Mouse (Mus musculus): ENCODE data around the gene Ssr2.
"Not testable (repeated sequence)": the region's sequence is repeated elsewhere in the genome, so short reads cannot be mapped to it uniquely, and the experiment has no call there.

Gene Ssr2

DNA sequence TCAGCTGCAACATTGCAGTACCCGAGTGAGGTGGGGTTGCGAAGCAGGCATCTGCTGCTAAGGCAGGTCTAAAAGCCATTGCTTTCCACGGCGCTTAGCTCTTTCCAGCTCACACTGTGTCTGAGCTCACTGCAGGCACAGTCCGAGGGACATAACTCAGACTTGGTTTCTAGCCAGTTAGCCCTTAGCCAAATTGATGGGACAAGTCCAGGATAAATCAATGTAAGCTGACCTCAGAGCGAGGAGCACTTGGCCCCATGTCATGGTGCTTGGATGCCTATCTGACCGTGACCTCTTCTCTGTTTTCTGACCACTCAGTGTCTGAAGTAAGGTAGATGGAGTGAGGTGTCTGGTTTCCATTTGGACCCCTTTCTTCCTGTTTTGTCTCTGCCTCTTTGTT is 11.7 kb upstream of the Ssr2 start:
- DNase-seq (ENCODE audit: extremely low spot score) = no peak

DNA sequence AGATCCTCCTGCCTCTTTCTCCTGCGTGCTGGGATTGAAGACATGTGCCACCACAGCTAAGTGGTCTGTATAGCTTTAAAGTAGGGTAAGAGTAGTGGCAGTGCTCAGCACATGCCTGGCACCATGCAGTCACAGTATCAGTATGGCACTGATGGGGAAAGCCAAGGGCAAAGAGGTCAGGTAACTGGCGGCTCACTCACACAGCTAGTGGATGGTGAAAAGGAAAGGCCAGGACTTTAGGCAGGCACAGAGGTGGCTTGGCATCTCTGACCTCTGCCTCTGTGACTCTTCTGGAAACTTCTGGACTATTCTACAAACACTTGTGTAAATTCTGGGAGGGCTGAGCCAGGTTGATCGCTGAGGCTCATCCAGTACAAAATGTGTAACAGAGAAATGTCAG is 9.6 kb upstream of the Ssr2 start:
- no peak for DNase-seq (ENCODE audit: extremely low spot score)

DNA sequence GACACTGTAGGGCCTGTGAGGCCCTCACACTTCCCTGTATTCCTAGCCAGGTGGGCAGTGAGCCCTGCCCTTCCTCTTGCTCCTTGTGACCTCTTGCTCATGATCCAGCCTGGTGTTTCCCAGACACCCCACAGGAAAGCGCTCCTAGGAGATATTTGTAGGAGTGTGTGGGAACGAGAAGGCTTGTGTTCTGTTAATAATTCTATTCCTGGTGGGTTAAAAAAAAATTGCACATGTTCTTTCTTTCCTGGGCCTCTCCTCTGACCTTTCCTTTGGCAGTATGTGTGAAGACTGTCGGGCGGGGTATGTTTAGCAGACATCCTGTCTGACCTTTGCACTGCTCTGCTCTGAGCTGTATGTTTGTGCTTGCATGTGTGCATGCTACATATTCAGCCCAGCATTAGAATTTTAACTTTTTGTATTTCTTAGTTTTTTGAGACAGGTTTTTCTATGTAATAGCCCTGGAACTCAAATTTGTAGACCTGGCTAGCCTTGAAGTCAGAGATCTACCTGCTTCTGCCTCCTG is 9.1 kb upstream of the Ssr2 start:
- DNase-seq (ENCODE audit: extremely low spot score) = no peak

DNA sequence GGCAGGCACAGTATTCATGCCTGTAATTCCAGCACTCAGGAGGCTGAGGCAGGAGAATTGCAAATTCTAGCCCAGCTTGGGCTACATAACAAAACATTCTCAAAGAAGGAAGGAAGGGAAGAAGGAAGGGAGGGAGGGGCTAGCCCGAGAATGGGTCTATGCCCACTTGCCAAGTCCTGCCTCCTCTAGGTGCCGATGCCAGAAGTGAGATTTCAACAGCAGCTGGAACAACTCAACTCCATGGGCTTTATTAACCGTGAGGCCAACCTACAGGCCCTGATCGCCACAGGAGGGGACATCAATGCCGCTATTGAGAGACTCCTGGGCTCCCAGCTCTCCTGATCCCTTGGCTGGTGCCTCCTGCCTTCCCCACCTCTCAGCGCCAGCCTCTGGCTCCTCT is 7.8 kb upstream of the Ssr2 start:
- DNase-seq (ENCODE audit: extremely low spot score) = no peak

DNA sequence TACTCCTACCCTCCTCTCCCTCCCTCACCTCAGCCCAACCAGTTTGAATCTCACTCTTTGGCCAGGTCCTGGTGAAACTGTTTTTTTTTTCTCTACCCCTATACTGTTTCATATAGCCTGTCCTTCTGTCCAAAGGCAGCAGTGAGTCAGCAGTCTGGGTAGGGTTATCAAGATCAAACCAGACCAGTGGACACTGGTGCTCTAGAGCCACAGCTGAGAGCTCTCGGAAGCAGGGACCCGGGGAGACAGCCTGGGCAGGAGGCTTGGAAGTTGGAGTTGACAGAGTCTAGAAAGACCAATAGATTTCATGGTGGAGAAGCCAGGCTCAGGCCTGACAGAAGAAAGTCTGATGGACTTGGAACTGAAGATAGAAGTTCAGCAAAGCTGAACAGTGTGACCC is 7.1 kb upstream of the Ssr2 start:
- no peak for DNase-seq (ENCODE audit: extremely low spot score)

DNA sequence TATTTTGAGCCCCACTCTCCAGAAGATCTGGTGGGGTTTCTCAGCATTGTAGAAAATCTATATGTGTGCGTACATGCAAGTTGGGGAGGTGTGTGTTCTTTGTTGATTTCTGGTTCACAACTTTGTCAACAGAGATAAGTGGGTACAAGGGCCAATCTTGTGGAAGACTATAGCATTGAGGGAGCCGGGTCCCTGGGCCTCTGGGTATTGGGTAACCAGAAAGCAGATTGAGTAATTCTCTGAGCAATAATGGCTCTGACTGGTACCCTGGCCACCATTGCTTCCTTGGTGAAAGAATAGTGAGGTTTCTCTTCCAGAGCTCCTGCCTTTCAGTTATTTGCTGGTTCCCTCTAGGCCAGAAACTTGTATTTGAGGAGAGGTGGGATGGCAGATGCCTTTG is 6.6 kb upstream of the Ssr2 start:
- no peak for DNase-seq (ENCODE audit: extremely low spot score)

DNA sequence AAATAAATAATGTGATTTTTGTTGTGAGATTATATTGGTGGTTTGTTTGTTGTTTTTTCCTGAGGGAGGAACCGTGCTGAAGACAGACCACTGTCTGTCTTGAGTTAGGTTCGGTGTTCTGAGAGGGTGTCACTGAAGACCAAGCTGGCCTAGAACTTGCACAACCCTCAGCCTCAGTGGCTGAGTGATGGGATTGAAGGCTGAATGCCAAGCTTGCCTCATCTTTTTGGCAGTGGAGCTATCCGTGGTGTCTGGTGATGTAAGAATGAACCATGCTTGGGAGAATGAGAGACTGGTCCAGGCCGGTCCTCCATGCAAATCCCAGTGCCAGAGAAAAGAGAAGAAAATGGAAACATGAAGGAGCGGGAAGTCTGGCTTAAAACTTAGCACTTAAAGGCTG is 6.0 kb upstream of the Ssr2 start:
- DNase-seq (ENCODE audit: extremely low spot score) = no peak

DNA sequence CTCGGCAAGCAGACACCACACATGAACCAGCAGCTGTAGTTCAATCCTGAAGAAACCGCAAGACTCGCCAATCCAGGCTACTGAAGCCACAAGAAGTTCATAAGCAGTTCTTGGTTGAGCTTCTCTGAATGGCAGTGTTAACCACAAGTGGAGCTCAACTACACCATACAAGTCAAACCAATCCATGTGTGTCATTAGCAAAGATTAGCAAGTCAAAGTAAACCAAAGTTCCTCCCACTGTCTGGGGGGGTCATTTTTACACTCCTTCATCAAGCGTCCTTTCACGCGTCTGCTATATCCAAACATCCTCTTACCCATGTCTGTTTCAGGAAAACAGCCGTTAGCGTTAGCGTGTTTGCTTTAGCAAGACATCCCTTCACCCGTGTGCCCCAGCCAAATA is 5.3 kb upstream of the Ssr2 start:
- no peak for DNase-seq (ENCODE audit: extremely low spot score)

DNA sequence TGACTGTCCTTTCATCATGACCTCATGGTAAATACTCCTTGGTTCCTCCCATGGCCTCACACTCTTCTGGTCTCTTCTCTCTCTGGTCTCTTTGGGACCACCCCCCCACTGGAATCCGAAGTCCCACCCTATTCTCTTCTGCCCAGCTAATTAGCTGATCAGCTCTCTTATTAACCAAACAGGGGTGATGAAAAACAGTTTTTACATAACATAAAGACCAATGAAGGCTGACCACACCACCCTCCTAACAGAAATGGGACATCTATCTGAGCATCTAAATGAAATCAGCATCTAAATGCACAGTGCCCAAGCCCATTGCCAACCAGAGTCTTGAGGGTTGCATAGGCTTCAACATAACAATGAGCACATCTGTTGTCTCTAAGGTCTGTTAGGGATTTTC is 3.8 kb upstream of the Ssr2 start:
- DNase-seq (ENCODE audit: extremely low spot score) = no peak

DNA sequence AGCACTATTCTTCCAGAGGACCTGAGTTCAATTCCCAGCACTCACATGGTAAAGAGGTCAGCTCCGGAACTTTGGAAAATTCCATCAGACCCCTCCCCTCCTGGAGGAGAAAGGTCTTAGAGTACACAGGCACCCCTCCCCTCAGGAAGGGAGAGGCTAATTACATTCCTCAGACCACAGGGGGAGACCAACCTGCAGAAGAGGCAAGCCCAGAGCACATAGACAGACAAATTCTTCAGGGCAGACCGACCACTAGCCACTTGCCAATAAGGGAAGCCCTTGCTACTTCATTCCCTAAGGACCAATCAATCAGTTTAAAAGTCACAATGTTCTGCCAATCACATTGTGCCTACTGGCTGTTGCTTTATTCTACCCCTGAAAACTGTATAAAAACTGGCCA is 2.8 kb upstream of the Ssr2 start:
- no peak for DNase-seq (ENCODE audit: extremely low spot score)

DNA sequence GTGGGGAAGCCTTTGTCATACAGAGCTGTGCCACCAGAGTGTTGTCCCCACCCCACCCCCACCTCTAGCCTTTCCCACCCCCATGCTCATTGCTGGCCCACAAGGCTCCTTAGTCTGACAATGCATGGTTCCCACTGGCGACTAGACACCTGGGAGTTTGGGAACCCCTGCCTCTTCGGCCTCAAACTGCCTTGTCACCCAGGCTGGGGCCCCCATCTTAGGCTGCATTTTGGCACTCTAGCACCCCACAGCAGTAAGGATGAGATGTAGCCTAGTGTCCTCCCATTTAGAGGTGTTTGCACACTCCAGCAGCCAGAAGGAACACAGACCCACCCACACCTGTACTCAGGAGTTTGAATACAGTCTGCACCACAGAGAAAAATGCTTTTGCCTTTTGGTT is 1.9 kb upstream of the Ssr2 start:
- DNase-seq (ENCODE audit: extremely low spot score) = no peak

DNA sequence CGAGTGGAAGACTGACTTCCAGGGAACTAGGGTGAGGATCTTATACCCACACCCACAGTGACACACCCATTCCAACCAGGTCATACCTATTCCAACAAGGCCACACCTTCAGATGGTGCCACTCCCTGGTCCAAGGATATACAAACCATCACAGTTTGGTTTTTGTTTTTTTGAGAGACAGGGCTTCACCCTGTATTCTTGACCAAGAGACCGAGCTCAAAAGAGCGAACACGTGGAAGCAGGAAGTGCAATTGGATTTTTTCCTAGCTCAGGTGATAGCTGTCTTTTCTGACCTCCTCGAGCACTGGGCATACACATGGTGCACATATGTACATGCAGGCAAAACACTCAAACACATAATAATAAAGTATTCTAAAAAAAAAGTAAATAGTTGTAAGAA is 2.2 kb downstream of the Ssr2 start:
- not testable (repeated sequence) for DNase-seq (ENCODE audit: extremely low spot score)

DNA sequence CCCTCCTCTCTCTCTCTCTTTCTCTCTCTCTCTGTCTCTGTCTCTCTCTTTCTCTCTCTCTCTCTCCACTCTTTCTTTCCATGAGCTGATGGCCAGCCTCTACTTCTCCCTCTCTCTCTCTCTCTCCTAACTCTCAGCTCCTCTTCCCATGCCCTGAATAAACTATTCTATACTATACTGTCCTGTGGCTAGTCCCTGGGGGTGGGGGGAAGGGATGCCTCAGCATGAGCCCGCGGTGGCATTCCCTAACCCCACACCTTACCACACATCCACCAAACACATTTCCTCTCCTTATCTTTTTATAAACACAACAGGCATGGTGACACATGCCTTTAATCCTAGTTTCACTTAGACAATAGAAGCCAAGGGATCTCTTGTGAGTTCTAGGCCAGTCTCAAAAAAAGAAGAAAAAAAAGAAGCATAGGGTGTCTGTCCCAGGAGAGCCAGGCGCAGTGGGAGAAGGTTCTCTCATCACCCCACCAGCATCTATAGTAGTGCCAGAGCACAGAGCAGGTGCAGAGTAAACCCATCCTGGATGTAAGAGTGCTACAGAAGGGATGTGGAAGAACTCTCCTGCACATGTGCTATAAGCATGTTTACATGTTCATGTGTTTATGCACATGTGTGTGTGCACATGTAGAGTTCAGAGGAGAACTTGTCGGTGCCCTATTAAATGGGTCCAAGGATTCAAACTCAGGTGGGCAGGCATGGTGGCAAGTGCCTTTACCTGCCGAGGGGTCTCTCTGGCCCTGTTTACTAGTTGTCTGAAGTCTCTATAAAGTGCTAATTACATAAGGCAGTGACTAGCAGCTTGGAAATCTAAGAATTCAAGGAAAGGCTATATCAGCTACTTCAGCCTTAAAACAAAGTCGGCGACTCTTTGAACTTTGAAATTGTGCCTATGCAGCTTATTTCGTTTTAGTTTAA is 3.1 kb downstream of the Ssr2 start:
- DNase-seq (ENCODE audit: extremely low spot score) = no peak

DNA sequence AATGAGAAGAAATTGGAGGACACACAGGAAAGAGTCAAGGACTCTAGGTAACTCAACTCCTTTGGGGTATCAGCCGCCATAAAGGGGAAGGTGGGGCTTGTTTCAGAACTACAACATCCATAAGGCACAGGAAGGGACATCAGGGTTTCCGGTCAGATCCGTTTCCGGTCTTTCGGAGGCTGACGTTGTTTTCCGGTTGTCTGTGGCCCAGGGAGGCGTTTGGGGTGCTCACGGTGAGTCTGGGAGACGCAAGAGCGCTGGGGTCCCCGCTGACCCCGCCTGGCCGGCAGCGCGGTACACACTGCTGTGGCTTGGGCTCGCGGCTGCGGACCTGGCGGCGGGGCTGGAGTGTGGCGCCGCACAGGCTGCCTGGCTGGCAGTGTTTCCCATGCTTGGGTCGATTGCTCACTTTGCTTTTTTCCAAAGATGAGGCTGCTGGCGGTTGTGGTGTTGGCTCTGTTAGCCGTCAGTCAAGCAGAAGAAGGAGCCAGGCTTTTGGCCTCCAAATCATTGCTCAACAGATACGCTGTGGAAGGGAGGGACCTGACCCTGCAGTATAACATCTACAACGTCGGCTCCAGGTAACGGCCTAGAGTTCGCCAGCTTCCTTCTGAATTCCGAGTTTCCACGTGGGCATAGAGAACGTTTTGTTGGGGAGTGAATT is 3.9 kb downstream of the Ssr2 start:
- DNase-seq (ENCODE audit: extremely low spot score) = peak; percentile 80

DNA sequence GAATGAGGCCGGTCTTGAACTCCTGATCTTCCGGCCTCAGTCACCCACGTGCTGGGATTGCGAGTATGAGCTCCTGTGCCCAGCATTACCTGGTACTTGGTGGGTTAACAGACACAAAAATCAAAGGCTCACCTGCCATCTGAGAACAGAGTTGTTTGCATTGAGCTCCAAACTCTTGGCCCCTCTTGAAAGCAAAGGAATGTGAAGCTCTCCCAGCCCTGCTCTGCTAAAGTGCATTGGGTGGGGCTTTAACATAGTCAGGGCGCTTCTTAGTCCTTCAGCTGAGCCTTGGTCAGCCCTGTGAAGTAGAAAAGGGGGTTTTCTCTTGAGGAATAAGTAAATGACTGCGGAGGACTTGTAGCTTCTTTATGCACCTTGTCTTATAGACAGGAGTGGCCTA is 10.1 kb downstream of the Ssr2 start:
- no peak for DNase-seq (ENCODE audit: extremely low spot score)

DNA sequence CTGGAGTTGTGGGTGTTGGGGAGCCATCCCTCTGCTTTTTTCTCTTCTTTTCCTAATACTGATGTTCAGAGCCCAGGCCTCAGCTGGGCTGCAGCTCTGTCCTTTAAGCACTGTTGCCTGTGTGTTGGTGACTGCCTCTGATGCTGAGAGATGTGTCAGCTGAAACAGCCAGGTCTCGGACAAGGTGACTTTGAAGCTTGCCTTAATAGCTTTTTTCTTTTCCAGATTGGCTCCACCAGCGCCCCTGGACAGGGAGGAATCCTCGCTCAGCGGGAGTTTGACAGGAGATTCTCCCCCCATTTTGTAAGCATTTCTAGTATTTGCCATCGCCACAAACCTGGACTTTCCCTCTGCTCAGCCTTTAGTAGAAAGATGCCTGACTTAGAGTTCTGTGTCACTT is 11.0 kb downstream of the Ssr2 start:
- no peak for DNase-seq (ENCODE audit: extremely low spot score)

DNA sequence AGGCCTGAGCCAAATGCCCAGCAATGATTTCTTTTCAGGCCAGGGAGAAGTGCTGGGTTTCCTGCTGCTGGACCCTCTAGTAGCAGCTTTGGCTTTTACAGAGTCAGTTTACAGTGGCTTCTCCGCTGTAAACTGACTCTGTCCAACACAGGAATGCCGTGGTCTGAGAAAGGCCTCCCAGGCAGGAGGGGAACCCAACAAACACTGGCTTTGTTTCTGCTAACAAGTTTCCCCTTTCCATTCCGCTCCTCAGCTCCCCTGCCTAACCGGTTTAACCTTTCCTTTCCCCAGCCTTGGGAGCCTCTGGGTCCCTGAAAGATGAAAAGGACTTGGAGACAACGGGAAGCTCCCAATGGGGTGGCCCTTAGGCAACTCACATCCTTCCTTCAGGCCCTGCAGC is 14.6 kb downstream of the Ssr2 start:
- DNase-seq (ENCODE audit: extremely low spot score) = peak; percentile 17

DNA sequence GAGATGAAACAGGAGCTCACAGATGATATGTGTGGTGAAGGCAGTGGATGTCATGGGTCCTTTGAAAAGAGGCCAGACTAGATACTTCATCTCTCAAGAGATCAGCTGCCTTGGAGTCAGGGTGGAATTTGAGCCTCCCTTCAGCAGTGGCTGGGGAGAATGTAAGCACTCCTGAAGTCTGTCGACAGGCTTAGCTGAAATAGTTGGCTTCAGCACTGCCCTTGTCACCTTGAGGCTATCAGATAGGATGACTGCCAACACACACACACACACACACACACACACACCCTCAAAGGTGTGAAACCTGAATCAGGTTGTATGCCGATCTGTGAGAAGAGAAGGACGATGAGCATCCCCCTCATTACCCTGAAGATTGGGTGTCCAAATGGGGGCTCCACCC is 15.4 kb downstream of the Ssr2 start:
- no peak for DNase-seq (ENCODE audit: extremely low spot score)

DNA sequence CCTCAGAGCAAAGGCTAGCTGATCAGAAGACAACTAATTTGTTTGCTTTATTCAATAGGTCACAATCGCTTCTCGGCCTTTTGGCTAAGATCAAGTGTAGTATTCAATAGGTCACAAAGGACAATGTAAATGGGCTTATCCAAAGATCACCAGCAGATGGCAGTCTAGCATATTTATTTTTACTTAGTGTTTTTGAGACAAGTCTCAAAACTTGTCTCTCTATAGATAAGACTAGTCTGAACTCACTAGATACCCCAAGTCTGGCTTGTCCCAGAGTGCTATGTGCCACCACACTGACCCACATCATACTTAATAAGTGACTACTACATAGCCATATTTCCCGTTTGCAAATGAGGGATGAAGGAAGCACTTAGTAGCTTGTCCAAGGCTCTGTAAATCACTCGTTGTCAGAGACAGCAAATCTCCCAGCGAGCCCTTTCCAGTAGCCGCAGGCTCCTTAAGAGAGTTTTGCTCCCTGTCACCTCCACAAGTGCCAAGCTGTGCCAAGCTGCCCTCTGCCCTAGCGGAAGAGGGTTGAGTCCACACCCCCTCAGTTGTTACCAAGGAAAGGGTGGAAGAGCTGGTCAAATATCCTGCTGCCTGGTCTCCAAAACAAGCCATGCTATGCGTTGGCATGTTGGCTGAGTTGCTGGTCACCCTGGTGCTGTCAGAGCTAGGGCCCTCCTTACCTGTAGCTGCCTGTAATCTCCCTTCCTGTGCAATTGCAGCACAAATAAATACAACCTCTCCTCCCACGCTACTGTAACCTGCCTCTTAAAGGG is 16.5 kb downstream of the Ssr2 start:
- peak; percentile 74 for DNase-seq (ENCODE audit: extremely low spot score)

DNA sequence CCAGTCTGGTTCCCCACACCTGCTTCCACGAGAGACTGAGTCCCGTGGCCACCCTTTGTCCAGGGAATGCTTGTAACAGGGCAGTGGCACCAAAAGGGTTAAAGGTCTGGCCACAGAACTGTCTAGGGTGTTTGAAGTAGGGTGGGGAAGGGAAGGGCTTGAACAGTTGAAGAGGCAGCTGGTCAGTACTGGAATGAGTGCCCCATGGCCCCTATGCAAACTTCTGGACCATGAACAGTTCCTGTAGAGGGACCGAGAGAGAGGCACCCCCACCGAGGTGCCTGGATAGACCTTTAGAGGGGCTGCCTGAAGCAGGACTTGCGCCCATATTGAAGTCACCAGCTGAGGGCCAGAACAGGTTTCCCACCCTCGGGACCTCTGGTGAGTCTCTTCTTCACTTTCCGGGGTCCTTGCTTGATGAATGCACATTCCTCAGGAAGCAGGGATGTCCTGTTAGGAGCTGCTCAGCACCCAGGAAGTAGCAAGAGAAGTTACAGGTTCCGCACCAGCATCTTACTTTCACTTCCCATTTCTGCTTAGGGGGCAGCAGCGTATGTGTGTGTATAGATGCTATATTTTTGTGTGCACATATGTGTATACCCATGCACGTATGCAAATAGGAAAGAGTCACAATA is 17.4 kb downstream of the Ssr2 start:
- no peak for DNase-seq (ENCODE audit: extremely low spot score)

DNA sequence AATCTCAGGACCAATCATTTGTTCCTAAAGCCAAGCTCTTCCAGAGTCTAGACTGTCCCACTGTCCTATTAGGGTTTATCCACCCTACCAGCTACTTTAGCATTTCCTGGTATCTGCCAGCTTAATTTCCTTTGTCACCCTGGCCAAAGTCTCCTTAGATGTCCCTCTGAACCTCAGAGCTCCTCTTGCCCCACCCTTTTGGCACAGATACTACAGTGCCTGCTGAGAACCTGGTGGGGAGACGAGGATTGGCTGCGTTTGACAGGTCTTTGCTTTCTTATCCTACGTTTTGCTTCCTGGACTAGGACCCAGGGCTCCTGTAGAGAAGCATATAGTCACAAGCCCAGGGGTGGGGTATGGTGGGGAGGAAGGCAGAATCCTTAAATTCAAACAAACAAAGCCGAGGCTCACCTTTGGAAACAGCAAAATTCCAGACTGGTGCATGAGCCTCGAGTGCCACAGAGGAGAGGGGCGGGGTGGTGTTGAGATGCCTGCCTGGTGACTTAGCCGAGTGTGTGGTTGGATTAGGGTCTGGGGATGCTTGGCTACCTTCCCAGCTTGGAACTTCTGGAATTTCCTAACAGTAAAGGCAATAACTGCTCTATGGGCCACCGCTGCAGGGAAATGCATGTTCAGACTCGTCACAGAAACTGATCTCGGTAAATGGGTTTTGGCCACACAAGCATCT is 18.4 kb downstream of the Ssr2 start:
- DNase-seq (ENCODE audit: extremely low spot score) = no peak
